Mouse (Mus musculus) thymus, adult 2 months (tissue): ENCODE measurements around the gene Elf1.

ENCODE experiments used
- CTCF ChIP-seq: fragments of 200-500 bp; IDR thresholded peaks from 2 replicates; pipeline ENCODE4 v1.5.1; 2012; ENCODE audit warnings: mild to moderate bottlenecking, control low read depth, low read length, moderate library complexity, borderline replicate concordance; ENCODE audit not compliant: control insufficient read depth, poor library complexity, insufficient read depth; ENCODE audit errors: extremely low read depth
- POLR2A ChIP-seq: fragments of 200-500 bp; IDR thresholded peaks from 2 replicates; pipeline ENCODE4 v1.6.1; 2012; ENCODE audit warnings: mild to moderate bottlenecking, low read length, control low read depth, moderate library complexity; ENCODE audit not compliant: control insufficient read depth, poor library complexity, insufficient read depth; ENCODE audit errors: extremely low read depth

DNA sequence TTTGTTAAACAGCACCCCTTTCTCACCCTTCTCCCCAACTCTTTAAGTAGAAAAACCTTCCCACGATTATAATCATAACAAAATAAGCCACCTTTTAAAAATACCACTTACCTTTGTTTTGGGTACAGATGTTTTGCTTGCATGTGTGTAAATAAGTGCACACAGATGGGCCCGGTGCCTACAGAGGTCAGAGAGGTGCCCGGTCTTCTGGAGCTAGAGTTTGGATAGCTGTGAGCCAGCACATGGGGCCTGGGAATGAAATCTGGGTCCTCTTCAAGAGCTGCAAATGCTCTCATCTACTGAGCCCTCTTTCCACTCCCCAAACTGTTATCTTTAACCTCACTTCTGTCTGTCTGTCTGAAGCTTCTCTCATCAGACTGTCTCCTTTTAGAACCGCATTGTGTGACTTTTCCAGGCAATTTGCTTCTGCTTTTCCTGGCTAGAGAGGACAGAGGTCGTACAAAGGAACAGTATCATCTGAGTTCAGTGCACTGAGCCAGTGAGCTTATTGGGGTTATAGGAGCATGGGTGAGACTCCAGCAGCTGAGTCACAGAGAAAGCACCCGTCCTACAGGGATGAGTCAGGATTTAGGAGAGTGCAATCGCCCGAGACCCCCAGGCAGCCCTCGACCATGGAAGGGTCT lies 27.8 kb downstream of the Elf1 start:
- TF ChIP-seq CTCF: no peak
- TF ChIP-seq POLR2A: no peak
